Mouse (Mus musculus): Measurements from ENCODE around the gene Ccdc24. TPM values are rescaled to one million over a fixed set of nuclear protein-coding genes. Genes with fewer than 3 reads are reported as not detected.

Gene Ccdc24
- polyA plus RNA-seq (2012; fragmentation: generic; extraction: Trizol), result 1 to 10 TPM; 6.2 to 9.4 TPM

GRCm38 (mm10) chr4:117872471-117872886 lies at the start of gene Ccdc24:
Ccdc24 (minus strand) TSS chr4:117872557.

GRCm38 (mm10) chr4:117914591-117915442 lies 42.5 kb upstream of the Ccdc24 start, which contains the start of gene Ipo13:
Ipo13 (minus strand) TSS chr4:117914999.

GRCm38 (mm10) chr4:117891738-117892161 lies 19.4 kb upstream of the Ccdc24 start, which contains the start of gene Dph2:
Dph2 (minus strand) TSS chr4:117892032.

GRCm38 (mm10) chr4:117887133-117887532 lies 14.8 kb upstream of the Ccdc24 start, which contains the start of gene Atp6v0b:
Atp6v0b (minus strand) TSS chr4:117887333.

DNA sequence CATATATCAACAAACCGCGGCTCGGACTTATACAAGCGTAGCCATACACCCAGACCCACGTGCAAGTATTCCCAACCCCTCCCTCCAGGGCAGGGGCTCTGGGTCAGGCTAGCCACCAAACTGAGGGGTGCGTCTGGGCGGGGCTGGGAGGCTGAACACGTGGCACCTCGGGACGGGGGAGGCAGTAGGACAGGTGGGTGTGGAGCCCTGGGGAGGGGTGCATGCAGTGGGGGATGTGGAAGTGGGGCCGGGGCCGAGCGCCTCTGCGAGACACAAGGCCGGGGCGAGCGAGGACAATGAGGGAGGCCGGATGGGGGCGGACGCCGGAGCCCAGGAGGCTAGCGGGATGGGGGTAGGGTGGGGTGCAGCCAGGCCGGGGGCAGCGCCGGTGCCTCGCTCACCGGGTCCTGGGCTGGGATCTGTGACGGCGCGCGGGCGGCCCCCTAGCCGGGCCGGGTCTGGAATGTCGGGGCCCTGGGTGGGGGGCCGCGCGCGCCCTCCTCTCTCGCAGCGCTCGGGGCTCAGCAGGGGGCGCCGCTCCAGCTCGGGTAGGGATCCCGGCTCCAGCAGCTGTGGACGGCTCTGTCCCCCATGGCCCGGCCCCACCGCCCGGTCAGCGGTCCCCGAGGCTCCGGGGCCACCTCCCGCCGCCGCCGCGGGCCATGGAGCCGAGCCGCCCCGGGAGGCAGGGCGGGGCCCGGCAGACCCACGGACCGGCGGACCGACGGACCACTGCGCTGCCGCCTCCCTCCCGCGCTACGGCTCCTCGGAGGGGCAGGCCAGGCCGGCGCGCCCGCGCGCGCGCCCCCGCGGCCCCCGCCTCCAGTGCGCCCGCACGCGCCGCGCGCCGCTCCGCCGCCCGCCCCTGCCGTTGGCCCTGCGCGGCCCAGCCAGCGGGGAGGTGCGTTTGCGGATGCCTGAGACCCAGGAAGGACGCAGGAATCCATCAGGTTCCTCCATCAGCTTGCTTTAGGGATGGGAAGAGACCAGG lies 10.6 kb upstream of the Ccdc24 start, which contains the start of gene B4galt2:
Gene B4galt2, minus strand, starts transcription at position 787 of the 991 bp plus-strand sequence.

DNA sequence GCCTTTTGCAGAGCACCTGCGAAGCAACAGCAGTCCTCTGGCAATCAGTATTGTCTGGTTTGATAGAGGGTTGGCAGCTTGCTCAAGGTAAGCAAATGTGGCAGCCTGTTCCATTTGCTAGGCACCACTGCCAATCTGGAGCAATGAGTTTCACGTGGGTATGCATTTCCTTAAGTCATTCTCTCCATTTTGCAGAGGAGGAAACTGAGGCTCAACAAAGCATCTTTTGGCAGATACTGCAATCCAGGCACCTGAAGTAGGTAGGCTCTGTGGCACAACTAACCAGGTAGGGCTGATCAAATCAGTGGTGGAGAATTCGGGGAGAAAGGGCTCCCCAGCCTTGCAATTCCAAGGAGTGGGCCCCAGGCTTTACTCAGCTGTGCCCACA lies 37.9 kb downstream of the Ccdc24 start, which contains the start of gene Slc6a9:
Gene Slc6a9, plus strand, starts transcription at position 50 of the 388 bp plus-strand sequence.

Other genes starting within 250 kb of the Ccdc24 start
- 10 to 100 TPM; 30.4 to 34.0 TPM for gene Dmap1, start 190.3 kb downstream of the Ccdc24 start, polyA plus RNA-seq (2012; fragmentation: generic; extraction: Trizol)
- gene Gm12845, start 148.1 kb downstream of the Ccdc24 start, polyA plus RNA-seq (2012; fragmentation: generic; extraction: Trizol), result not detected
- gene Klf17, start 106.9 kb downstream of the Ccdc24 start, polyA plus RNA-seq (2012; fragmentation: generic; extraction: Trizol), result not detected
- 10 to 100 TPM in 1 of 2 experiments, 1 to 10 TPM in 1; 8.2 to 19.5 TPM for gene Slc6a9, start 38.1 kb downstream of the Ccdc24 start, polyA plus RNA-seq (2012; fragmentation: generic; extraction: Trizol)
- 10 to 100 TPM; 48.6 to 71.9 TPM for gene B4galt2, start 10.9 kb upstream of the Ccdc24 start, polyA plus RNA-seq (2012; fragmentation: generic; extraction: Trizol)
- gene Atp6v0b, start 14.8 kb upstream of the Ccdc24 start, polyA plus RNA-seq (2012; fragmentation: generic; extraction: Trizol), result 100 to 1,000 TPM; 214 to 363 TPM
- 1 to 10 TPM; 5.9 to 6.0 TPM for gene Dph2, start 19.5 kb upstream of the Ccdc24 start, polyA plus RNA-seq (2012; fragmentation: generic; extraction: Trizol)
- 10 to 100 TPM; 91.1 to 91.5 TPM for gene Ipo13, start 42.4 kb upstream of the Ccdc24 start, polyA plus RNA-seq (2012; fragmentation: generic; extraction: Trizol)
- gene Artn, start 57.2 kb upstream of the Ccdc24 start, polyA plus RNA-seq (2012; fragmentation: generic; extraction: Trizol), result 1 to 10 TPM in 1 of 2 experiments, under 1 TPM in 1; 0.55 to 1.8 TPM